Mouse (Mus musculus) kidney, embryonic 14.5 days (tissue): ENCODE results near the gene Ank3. TPM values are rescaled to one million over a fixed set of nuclear protein-coding genes. Genes with fewer than 3 reads are reported as not detected.

Experiments used
- ATAC-seq: fragments of 200-750 bp; cut with Nextera tagmentation; 2 replicates; pipeline ENCODE4 v1.8.0; 2017; ENCODE audit warnings: moderate number of reproducible peaks, mild to moderate bottlenecking, moderate TSS enrichment, moderate library complexity; ENCODE audit not compliant: low FRiP score, low TSS enrichment
- H3K27ac ChIP-seq: fragments of 300-500 bp; sonication (generic); 2 replicates; pipeline ENCODE4 v1.5.1; 2014; ENCODE audit warnings: low read depth, mild to moderate bottlenecking, low read length, moderate library complexity, mixed read lengths
- H3K27me3 ChIP-seq: fragments of 300-500 bp; sonication (generic); 2 replicates; pipeline ENCODE4 v1.6.1; 2014; ENCODE audit warnings: mild to moderate bottlenecking, low read length; ENCODE audit not compliant: control insufficient read depth, insufficient read depth
- H3K36me3 ChIP-seq: fragments of 300-500 bp; sonication (generic); 2 replicates; pipeline ENCODE4 v1.6.1; 2014; ENCODE audit warnings: low read length, mixed read lengths; ENCODE audit not compliant: control insufficient read depth, insufficient read depth
- H3K4me1 ChIP-seq: fragments of 300-500 bp; sonication (generic); 2 replicates; pipeline ENCODE4 v1.6.1; 2014; ENCODE audit warnings: low read length, mixed read lengths; ENCODE audit not compliant: control insufficient read depth, insufficient read depth
- H3K4me2 ChIP-seq: fragments of 300-500 bp; sonication (generic); replicated peaks from 2 replicates; pipeline ENCODE4 v1.6.1; 2014; ENCODE audit warnings: low read depth, mild to moderate bottlenecking, low read length
- H3K4me3 ChIP-seq: fragments of 300-500 bp; sonication (generic); 2 replicates; pipeline ENCODE4 v1.5.1; 2014; ENCODE audit warnings: mild to moderate bottlenecking, low read length
- H3K9ac ChIP-seq: fragments of 300-500 bp; sonication (generic); 2 replicates; pipeline ENCODE4 v1.6.1; 2014; ENCODE audit warnings: low read depth, mild to moderate bottlenecking, low read length, moderate library complexity
- H3K9me3 ChIP-seq: fragments of 300-500 bp; sonication (generic); 2 replicates; pipeline ENCODE4 v1.6.1; 2016; ENCODE audit warnings: low read length; ENCODE audit not compliant: control insufficient read depth
- WGBS: fragments of 180-500 bp; shearing (Covaris S2); extraction: QIAGEN DNeasy Blood & Tissue Kit; methylation state at CpG from one replicate; pipeline ENCODE4 v1.1.7; 2014; 5-methylcytosine and 5-hydroxymethylcytosine counted together
- polyA plus RNA-seq: library from polyadenylated mRNA; unstranded; fragments of >200 nt; fragmentation: Nextera tagmentation; extraction: Ambion mirVana; gene quantifications from 2 replicates; pipeline ENCODE4 v1.2.1, GENCODE M21; 2014

Ank3 gene
- polyA plus RNA-seq, 1 experiment from 2014 or later, result 48.9 TPM

DNA sequence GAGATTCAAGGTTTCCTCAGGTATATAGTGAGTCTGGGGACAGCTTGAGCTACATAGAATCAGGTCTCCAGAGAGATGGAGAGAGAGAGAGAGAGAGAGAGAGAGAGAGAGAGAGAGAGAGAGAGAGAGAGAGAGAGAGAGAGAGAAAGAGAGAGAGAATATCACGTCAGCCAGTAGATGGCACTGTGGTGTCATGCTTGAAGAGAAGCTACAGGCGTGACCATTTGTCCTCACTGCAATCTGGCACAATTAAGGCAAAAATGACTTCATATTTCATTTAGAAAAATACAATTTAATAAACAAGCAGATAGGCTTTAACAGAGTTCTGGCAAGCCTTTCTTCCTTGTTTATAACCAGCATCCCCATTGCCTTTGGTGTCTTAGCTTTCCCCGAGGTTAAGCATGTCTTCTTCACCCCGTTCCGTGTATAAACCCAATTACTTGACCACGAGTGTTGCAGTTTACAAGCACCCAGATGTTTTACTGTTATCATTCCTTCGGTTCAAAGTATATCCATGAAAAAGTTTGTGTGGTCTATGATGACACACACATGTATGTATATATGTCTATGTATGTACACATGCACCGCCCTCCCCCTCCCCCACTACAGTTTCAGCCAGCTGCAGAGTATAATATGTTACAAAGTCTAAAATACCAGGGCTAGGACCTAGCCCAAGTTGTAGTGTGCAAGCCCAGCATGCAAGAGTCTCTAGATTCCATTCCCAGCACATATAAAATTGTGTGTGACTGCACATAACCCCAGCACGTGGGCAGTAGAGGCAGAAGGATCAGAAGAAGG lies 53.8 kb downstream of the Ank3 start:
- H3K27ac ChIP-seq, result no peak overlapping the region
- H3K4me1 ChIP-seq, result 0 out of 2 replicates have a peak, but pooled peaks cover 6% of the 10 kb centered on the region
- no peaks in the 10 kb centered on the region for H3K9me3 ChIP-seq
- WGBS, result 52% methylated on average over 9 of the region's 9 CpGs
- no peaks in the 10 kb centered on the region for H3K36me3 ChIP-seq
- no peak overlapping the region for H3K9ac ChIP-seq
- H3K27me3 ChIP-seq, result no peaks in the 10 kb centered on the region
- H3K4me2 ChIP-seq, result no peak overlapping the region
- no peak overlapping the region for H3K4me3 ChIP-seq
- ATAC-seq, result no peak

- Histone ChIP-seq H3K4me2 (no peak overlapping the region), H3K4me3 (no peak overlapping the region), H3K9ac (no peak overlapping the region), H3K27me3 (no peaks in the 10 kb centered on the region), H3K27ac (no peak overlapping the region), H3K4me1 (0 out of 2 replicates have a peak, but pooled peaks cover 6% of the 10 kb centered on the region), H3K9me3 (no peaks in the 10 kb centered on the region), H3K36me3 (no peaks in the 10 kb centered on the region)
- ATAC-seq, result no peak
- WGBS, result 88% methylated on average over 6 of the region's 6 CpGs
Measured at GRCm38 (mm10) chr10:69453531-69453930, 55.0 kb downstream of the Ank3 start.

GRCm38 (mm10) chr10:69454480-69454879 lies 55.9 kb downstream of the Ank3 start:
- peak; percentile 81 for ATAC-seq
- 30% methylated on average over 7 of the region's 7 CpGs for WGBS
- Histone ChIP-seq H3K4me3 (no peak overlapping the region), H3K9me3 (no peaks in the 10 kb centered on the region), H3K9ac (no peak overlapping the region), H3K27ac (no peak overlapping the region), H3K4me2 (no peak overlapping the region), H3K27me3 (no peaks in the 10 kb centered on the region), H3K36me3 (no peaks in the 10 kb centered on the region), H3K4me1 (0 out of 2 replicates have a peak, but pooled peaks cover 6% of the 10 kb centered on the region)

DNA sequence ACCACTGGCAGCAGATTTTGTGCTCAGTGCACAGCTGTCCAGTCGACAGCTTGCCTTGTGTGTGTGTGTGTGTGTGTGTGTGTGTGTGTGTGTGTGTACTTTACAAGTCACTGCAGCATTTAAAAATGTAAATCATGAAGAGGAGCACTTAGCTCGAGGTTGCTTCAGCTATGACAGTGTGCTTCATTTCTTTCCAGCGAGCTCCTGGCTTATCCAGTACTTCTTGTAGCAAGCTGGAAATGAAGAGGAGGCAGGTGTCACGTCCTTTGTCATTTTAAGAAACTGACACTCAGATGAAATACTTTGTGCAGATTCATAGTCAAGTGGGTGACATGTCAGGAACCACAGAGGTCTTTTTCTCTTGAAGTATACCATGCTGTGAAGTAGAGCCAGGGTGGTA lies 66.3 kb downstream of the Ank3 start:
- Histone ChIP-seq H3K4me2 (no peak overlapping the region), H3K4me3 (no peak overlapping the region), H3K27ac (no peak overlapping the region), H3K36me3 (no peaks in the 10 kb centered on the region), H3K9me3 (no peaks in the 10 kb centered on the region), H3K4me1 (no peaks in the 10 kb centered on the region), H3K9ac (no peak overlapping the region), H3K27me3 (no peaks in the 10 kb centered on the region)
- no peak for ATAC-seq
- WGBS, result 64% methylated on average over 4 of the region's 4 CpGs

DNA sequence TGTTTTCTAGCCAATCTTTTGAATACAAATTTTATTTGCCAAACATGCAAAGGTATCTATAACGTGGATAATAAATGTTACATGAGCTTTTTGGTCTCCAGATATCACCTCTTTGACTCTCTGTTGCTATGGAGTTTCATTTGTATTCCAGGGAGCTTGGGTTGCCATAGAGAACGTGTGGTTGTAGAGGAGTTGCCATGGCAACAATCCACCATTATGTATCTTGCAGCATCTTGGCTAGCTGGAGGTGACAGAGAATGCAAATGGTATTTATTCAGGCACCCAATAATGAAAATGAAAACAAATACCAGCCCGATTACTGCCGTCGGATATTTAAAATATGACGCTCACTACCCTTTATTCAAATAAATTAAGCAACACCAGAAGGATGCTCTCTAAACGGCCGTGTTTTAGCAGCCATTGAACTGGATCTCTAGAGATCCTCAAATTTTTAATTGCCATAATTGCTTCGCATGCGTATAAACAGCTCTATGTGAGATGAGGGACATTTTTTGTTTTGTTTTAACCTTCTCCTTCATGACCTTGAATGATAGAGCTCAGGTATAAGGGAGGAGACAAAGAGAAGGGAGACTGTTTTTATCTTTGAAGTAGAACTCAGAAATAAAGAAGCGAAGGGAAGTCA lies 67.1 kb downstream of the Ank3 start:
- no peak overlapping the region for H3K9ac ChIP-seq
- no peaks in the 10 kb centered on the region for H3K36me3 ChIP-seq
- H3K4me3 ChIP-seq, result no peak overlapping the region
- H3K9me3 ChIP-seq, result no peaks in the 10 kb centered on the region
- H3K27me3 ChIP-seq, result no peaks in the 10 kb centered on the region
- WGBS, result 81% methylated on average over 11 of the region's 11 CpGs
- no peak overlapping the region for H3K27ac ChIP-seq
- ATAC-seq, result no peak
- H3K4me2 ChIP-seq, result no peak overlapping the region
- H3K4me1 ChIP-seq, result no peaks in the 10 kb centered on the region

DNA sequence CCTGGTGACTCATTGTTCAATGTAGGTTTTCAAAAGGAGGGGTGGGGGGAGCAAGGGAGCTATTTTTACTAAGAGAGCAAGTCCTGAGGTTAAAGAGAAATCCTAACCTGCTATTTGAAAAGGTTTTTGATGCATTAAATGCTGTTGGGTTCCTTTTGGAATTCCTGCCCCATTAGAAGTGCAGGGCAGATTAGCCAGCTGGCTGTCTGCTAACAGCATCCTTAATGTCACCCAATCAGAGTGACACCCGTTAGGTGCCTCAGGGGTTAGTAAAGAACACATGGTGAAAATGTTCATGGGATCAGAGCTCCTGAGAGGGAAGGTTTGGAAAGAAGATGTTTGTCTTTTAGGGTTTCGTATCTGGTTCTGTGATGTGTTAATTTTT lies 67.6 kb downstream of the Ank3 start:
- no peaks in the 10 kb centered on the region for H3K4me1 ChIP-seq
- H3K4me2 ChIP-seq, result no peak overlapping the region
- H3K36me3 ChIP-seq, result no peaks in the 10 kb centered on the region
- 74% methylated on average over 2 of the region's 2 CpGs for WGBS
- no peak for ATAC-seq
- H3K4me3 ChIP-seq, result no peak overlapping the region
- no peaks in the 10 kb centered on the region for H3K9me3 ChIP-seq
- no peak overlapping the region for H3K27ac ChIP-seq
- H3K9ac ChIP-seq, result no peak overlapping the region
- no peaks in the 10 kb centered on the region for H3K27me3 ChIP-seq

GRCm38 (mm10) chr10:69466586-69466985 lies 68.0 kb downstream of the Ank3 start:
- no peaks in the 10 kb centered on the region for H3K36me3 ChIP-seq
- ATAC-seq, result no peak
- H3K9ac ChIP-seq, result no peak overlapping the region
- no peaks in the 10 kb centered on the region for H3K9me3 ChIP-seq
- H3K4me1 ChIP-seq, result no peaks in the 10 kb centered on the region
- H3K27me3 ChIP-seq, result no peaks in the 10 kb centered on the region
- no peak overlapping the region for H3K4me3 ChIP-seq
- 47% methylated on average over 4 of the region's 4 CpGs for WGBS
- H3K4me2 ChIP-seq, result no peak overlapping the region
- H3K27ac ChIP-seq, result no peak overlapping the region

DNA sequence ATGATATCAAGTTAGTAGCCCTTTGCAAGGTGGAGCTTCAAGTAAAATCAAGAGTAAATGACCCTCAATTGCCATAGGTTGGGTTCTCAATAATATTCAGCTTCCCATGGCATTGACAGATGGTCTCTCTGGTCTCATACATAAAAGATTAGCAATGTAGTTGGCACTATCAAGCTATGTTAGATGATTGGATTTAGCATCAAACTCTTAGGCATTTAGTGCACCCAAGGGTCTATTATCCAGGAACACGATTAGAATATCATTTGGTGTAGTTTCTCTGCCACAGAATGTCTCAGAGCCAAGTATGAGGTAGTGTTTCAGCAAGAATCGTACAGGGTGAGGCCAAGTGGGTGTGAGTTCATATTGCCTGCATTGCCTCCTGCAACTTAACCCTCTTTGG lies 68.6 kb downstream of the Ank3 start:
- no peak for ATAC-seq
- Histone ChIP-seq H3K4me2 (no peak overlapping the region), H3K9ac (no peak overlapping the region), H3K4me1 (no peaks in the 10 kb centered on the region), H3K9me3 (no peaks in the 10 kb centered on the region), H3K27ac (no peak overlapping the region), H3K27me3 (no peaks in the 10 kb centered on the region), H3K4me3 (no peak overlapping the region), H3K36me3 (no peaks in the 10 kb centered on the region)
- WGBS, result 78% methylated on average over 2 of the region's 2 CpGs

DNA sequence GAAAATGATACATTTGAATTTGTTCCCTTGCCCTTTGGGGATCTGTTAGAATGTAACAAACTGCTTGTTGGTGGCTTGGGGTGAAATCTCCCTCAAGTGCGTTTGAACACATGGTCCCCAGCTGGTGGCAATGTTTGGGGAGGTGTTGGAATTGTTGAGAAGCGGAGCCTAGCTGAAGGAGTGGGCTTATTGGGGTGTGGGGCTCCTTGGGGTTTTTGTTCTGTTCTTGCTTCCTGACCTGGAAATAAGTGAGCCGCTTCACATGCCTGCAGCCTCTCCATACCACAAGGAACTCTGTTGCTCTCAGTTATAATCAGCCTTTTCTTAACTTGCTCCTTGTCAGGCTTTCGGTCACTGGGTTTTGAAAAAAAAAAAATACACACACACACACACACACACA lies 73.3 kb downstream of the Ank3 start:
- H3K9ac ChIP-seq, result no peak overlapping the region
- H3K4me3 ChIP-seq, result no peak overlapping the region
- WGBS, result 82% methylated on average over 4 of the region's 4 CpGs
- H3K36me3 ChIP-seq, result no peaks in the 10 kb centered on the region
- H3K27ac ChIP-seq, result no peak overlapping the region
- no peaks in the 10 kb centered on the region for H3K27me3 ChIP-seq
- no peaks in the 10 kb centered on the region for H3K9me3 ChIP-seq
- H3K4me1 ChIP-seq, result no peaks in the 10 kb centered on the region
- ATAC-seq, result no peak
- H3K4me2 ChIP-seq, result no peak overlapping the region
